Mouse (Mus musculus) lung, postnatal 14 days (tissue): ENCODE results near the gene Axdnd1.

Source experiments
- DNase-seq: peaks from one replicate; pipeline ENCODE4 v3.0.0; 2021

Gene Axdnd1

DNA sequence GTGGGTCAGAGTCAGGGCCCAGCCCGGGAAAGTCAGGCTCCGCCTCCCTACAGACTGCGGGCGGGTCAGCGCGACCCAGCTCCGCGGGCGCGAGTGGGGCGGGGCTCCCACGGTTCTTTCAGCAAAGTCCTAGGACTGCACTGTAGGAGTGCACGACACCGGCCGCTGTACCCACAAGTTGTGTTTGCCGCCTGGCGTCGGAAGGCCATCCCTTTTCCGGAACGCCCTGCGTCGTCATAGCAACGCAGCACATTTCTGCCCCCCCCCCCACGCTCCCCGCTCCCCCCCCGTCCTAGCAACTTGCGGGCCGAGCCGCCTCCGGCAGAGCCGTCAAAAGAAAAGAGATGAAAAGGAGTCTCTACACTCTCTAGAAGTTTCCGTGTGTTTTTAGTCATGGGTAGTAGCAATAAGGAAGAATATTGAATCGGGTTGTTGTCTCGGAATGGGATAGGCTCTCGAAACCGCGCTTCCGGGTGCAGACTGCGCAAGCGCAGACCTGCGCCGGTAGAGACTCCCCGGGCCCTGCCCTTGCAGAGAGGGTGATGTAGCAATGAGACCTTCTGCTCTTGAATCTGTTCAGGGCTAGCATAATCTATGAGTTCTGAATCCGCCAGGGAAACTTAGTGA is at the start of gene Axdnd1:
TSS of gene Axdnd1 (minus strand) at position 489 of the 627 bp plus-strand sequence.
- DNase-seq: peak; percentile 87

DNA sequence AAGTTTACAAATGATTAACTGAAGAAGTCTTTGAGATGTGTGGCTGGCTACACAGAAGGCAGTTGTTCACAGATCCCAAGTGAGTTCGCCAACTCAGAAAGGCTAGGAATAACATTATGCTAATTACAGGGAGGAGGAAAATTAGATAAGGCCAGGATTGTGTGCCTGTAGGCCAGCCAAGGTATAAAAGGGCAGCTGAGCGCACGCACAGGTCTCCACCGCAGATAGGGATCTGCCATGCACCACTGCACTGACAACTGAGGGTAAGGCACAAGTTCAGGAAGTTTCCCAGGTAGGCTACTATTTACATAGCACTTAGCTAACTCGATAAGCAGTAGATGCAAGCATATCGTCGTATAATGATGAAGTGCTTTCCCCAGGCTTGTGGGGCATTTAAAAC is 49.6 kb upstream of the Axdnd1 start:
- DNase-seq: no peak

DNA sequence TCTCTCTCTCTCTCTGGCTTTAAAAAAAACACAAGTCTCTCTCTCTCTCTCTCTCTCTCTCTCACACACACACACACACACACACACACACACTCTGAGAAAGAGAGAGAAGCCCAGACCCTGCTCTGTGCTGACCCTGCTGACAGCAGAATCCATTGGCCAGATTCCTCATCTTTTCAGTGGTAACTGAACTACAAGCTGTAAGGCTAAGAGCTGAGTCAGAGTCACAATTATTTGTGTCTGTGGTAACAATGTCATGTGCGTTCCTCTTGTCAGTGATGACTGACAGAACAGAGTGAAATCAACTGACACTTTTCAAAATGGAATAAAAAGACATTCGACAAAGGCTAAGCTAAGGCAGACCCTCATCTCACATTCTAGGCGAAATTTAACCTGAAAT is 47.6 kb upstream of the Axdnd1 start:
- DNase-seq: no peak

DNA sequence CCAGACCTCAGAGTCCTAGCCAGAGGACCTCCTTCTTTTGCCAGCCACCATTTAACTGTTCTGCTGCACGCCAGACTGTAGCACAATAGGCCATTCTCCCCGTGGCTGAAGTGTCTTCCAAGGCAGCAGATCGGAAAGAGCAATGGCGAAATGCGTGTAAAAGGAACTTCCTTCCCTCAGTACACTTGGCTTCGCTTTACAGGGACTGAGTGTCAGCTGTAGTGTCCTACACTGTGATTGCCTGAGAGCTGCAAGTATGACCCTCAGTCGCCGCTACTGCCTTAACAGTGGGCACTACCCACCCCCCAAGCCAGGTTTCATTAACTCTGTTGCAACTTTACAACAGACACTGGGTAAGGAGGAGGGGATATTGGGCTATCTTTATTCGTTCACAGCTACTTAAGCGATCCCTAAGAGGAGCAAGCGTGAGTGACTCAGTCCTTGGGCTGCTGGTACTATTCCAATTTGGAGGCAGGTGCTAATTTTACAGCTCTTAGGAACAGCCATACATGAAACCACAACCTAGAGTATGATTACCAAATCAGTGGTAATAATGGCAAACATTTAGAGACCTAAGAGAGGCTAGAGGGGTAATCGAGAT is 46.8 kb upstream of the Axdnd1 start:
- no peak for DNase-seq

DNA sequence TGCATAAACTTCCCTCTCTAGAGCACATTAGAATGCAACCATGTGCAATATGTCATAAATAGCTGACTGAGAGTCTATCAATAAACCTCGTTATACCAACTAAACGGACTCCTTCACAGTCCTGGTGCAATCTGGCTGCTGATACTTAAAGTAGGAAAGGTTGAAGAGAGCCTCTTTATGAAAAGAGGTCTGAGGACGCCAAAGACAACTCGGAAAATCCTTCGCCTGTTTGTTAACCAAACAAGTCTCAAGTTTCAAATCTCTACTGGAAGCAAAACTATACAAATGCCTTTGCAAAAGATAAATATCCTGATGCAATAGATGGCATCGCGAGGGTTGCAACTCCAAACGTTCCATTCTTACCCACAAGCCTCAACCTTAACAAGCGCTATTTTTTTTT is 44.0 kb upstream of the Axdnd1 start:
- DNase-seq: no peak

DNA sequence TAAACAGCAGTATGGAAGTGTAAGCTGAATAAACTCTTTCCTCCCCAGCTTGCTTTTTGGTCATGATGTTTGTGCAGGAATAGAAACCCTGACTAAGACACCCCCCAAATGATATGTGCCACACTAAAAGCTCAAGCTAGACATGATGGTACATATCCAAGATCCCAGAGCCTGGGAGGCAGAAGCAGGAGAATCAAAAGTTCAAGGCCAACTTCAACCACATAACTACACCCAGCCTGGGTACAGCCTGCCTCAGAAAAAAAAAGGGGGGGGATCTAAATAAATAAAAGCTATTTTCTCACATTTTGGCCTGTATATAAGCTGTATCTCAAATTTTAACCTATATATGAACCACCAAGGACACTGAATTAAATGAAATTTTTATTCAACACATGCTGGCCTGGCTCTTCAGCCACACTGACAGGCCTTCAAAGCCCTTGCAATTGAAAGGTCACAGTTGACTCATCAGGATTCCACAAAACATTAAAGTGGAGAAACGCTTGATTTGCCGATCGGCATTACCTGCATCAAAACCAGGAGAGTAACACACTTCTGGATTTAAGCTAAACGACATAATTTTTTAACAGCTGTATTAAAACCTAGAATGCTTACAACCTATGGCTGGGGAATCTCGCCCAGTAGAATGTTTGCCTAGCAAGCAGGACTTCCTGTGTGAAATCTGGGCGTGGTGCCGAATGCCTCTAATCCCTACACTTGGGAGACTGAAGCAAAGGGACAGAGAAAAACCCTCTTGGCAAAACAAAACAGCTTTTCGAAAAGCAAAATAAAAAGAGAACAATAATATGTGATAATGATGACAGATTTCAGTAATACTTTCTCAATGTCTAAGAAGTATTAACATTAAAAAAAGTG is 43.3 kb upstream of the Axdnd1 start:
- DNase-seq: peak; percentile 67

DNA sequence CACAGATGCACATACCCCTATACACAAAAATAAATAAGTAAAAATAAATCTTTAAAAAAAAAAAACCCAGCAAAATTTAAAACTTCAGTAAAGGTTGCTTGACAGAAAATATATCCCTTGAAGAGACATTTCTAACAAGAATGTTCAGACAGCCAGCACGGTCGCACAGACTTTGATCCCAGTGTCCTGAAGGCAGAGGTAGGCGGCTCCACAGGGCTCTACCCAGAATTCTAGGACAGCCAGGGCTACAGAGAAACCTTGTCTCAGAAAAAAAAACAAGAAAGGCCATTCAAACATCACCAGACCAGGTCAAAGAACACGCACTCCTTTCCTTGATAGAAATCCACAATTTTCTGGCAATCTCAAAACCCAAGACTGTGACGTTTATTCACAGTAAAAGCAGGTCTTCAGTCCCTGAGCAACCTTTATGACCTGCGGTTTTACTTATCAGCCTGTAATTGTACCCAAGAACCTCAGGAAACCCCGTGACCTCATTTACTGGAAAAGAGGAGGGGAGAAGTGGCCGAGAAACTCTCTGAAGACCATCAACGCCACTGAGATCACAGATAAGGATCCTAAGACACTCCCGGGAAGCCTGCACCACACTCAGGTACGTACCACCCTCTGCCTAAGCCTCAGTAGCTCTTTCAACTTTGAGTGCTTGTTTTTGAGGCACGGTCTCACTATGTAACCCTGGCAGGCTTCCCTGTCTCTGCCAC is 41.5 kb upstream of the Axdnd1 start:
- DNase-seq: no peak

DNA sequence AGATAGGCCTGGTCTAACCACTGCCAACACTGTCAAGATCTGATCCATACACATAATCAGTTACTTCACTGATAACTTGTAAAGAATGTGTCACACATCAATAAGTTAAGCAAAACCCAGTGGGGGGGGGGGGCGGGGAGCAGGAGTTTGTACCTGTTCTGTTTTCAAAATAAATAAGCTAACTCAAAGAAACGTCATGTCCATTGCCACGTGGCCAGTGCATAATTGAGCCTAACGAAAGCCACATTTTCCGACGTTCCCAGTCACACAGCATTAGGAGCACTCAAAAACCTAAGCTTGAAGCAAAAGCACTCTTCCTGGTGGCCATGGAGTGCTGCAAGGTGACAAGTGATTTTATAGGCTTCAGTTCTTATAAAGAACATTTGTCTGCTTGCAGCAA is 40.1 kb upstream of the Axdnd1 start:
- DNase-seq: no peak

DNA sequence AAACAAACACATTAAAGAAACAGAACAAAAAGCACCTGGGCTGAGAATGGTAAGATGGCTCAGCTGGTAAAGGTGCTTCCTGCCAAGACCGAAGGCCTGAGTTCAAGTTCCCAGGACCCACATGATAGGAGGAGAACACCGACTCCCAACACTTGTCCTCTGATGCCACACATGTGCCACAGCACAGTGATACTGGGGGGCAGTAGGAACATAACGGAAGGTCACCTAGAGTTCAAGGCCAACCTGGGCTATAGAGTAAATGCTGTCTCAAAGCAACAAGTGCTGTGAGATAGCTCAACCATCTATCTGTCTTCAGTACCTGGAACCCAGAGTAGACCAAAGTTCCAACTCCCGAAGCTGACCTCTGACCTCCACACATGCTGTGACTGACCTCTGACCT is 39.3 kb upstream of the Axdnd1 start:
- no peak for DNase-seq

DNA sequence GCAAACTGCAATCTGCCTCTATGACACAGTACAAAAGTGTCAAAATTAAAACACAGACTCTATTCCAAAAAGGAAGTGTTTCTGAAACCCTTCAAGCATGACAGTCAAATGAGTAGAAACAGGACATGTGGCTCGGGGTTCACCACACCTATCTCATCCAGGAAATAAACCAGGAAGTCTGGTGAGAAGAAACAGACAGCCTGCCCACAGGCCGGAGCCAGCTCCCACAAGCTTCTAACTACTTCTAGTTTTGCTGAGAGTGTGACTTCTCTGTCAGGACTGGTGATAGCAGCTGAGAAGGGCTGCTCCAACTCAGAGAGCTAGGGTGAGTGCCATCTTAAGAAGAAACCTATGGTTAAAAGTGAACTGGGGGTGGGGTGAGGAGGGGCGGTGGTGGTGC is 38.7 kb upstream of the Axdnd1 start:
- DNase-seq: no peak

DNA sequence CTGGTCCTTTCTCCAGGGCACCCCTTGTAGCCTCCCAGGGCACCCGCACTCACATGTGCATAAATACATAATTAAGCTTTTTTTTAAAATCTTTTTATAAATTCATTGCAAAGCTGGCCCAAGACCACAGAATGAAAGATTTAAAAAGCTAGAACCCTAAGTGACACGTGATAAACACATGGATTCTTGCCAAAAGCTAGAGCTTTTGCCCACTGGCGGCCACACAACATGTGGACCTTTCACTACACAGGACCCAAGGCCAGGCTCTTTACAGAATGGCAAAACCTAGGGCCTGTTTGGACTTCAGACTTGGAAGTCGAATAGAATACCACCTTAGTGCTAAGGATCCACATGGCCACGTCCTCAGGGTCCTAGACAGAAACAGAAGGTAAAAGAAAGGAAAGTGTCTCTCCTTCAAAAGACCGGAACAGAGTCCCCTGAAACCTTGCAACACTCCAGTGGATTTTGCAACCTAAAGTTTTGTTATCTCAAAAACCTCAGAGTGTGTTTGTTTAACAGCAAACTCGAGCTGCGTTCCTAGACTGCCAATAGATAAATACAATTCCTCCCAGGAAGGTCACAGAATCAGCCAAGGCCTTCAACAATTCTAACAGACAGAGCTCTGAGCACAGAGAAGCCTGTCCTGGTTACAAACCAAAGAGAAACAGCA is 37.6 kb upstream of the Axdnd1 start:
- no peak for DNase-seq

DNA sequence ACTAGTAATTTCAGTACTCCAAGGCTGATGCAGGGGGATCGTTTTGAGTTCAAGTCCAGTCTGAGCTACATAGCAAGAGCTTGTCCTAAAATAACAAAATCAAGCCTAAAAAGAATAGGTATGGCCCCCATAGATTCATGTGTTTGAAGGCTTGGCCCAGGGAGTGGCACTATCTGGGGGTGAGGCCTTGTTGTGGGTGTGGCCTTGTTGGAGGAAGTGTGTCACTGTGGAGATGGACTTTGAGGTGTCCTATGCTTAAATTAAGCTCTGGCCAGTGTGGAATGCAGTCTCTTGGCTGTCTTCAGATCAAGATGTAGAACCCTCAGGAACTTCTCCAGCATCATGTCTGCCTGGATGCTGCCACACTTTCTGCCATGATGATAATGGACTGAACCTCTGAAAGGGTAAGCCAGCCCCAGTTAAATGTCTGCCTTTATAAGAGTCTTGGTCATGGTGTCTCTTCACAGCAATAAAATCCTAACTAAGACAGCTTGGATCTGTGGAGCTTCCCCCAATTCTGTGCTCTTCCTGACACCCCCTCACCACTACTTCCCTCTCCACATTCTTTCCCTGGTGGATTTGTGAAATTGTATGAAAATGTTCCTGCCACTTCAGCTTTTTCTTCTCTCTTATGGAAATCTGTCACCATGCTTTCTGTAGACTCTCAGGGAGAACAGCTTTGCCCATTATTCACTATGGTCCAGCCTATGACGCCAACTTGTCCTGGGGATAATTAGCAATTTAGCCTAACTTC is 34.2 kb upstream of the Axdnd1 start:
- DNase-seq: no peak

DNA sequence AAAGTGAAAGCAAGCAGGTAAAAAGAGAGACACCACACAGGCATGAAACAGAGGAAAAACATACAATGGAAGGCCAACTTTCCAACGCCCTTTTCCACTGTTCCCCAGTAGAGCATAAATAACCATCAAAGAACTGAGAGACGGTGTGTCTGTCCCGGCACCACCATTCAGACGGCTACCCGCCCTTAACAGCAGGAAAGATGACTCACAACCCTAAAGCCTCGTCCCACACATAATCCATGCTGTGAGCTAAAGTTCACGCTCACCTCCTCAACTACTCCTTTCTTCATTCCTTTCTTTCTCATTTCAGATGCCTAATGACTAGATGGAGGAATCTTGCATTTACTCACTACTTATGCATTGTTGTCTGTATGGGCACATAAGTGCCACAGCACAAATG is 33.4 kb upstream of the Axdnd1 start:
- DNase-seq: no peak

DNA sequence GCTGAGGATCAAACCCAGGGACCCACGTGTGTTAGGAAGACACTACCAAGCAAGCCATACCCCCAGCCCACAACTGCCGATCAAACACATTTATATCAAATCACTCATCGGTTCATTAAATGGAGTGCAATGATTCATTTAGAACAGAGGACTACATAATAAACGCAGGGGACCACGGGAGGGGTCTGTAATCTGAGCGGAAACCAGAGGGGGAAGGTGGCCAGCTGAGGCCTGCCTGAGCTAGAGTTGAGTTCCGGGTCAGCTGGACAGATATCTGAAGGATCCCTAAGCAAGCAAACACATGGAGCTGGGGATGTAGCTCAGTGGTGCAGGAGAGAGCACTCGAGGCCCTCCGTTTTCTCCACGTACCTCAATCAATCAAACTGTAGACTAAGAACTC is 32.9 kb upstream of the Axdnd1 start:
- no peak for DNase-seq

DNA sequence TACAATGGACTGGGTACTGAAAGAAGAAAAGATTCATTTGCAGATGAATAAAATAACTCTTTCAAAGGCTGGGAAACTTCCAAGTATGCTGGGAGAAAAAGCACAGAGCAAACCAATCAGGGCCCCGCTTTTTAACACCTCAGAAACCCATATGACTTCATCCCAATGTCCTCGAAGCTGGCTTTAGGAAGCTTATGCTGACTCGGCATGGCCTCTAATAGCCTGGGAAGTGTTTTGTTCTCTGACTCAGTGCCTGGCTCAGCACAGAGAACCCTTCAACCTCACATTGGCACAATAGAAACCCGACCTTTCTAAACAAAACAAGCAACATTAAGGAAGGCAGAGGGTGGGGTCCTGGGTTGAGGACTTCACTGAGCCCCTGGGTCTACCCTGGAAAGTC is 29.5 kb upstream of the Axdnd1 start:
- no peak for DNase-seq

DNA sequence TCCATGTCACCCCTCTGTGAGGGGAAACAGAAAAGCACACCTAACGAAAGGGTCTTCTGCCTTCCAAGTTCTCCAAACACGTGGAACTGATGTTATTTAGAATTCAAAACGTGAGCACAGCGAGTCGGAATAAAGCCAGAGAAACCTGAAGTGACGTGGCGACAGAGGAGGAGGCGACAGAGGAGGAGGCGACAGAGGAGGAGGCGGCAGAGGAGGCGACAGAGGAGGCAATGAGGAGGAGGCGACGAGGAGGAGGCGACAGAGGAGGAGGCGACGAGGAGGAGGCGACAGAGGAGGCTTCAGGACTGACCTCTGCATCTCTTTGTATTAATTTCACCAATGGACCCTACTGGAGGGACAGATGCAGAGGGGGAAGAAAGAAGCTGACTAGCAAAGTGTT is 28.7 kb upstream of the Axdnd1 start:
- no peak for DNase-seq

DNA sequence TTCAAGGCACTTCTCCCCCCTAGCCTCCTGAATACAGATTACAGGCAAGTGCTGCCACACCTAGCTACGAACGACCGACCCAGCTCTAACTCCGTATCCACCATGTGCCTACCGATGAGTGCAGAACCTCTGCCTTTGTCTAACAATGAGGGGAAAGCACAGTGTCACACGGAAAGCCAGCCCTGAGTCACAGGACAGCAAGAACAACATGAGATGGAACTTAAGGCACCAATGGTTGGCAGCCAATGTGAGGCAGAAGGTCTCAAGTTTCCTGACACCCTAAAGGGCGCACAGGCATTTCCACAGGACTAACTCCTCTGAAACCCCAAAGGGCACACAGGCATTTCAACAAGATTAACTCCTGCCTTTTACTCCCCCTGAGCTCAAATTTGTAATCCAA is 28.1 kb upstream of the Axdnd1 start:
- DNase-seq: no peak

DNA sequence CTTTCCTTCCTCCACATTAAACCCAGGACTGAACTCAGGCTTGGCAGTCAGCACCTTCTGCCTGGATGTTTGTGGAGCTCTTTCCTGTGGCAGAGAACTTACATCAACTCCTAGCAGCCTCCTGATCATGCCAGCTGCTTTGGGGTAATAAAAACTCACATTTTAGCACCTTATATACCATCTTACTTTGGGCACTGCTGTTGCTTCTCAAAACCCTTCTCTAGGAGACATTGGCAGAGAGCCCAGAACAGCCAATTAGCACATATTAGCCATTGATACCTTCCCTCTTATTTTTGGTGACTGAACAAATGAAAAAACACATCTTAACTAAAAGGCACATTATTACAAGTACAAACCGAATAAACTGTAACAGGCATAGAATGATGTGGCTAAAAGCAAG is 24.1 kb upstream of the Axdnd1 start:
- no peak for DNase-seq

DNA sequence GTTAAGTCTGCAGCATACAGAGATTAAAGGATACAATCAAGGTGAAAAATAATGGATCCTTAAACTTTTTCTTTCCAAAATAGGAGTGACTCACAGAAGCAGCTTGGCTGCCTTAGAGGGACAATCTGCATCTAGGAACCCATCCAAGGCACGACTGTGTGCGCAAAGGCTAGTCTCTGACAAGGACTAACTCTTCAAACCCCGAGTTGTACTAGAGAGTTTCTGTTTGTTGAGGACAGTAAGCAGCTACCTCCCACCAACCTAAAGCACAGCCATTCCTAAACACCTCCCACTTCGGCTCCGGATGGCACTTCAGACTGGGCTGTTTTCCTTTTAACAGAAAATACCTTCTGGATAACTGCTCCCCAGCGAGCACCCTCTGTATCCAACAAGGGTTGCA is 21.8 kb upstream of the Axdnd1 start:
- no peak for DNase-seq

DNA sequence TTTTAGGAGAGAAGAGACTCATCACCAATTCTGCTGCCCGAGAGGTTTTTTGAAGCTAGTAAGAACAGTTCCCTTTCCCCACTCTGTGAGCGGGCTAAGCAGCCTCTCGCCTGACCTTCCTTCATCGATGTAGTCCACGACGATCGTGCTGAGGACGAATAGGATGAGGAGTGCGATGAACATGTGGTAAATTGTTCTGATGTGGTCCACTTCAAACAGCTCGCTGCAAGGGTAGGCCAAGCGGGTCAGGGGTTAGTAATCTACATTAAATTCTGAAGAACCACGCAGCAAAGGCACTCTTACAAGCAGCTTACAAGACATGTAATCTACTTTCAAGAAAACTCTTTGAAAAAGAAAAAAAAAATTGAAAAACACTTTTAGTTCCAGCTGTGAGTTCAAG is 21.3 kb upstream of the Axdnd1 start:
- DNase-seq: no peak

DNA sequence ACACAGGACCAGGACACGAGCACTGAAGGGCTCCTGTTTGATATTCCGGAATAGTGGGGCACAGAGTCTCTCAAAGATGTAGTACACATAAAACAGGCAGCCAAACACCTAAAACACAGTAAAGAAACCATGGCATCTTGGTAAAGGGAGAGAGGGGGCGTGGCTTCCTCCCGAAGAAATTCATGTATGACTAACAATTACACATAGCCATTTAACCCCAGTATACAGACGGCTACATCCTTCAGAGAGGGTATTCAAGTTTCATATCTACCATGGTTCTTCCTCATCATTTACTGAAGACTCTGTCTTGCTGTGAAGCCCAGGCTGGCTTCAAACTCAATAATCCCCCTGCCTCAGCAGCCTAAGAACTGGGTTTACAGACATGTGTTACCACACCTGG is 16.8 kb upstream of the Axdnd1 start:
- DNase-seq: no peak

DNA sequence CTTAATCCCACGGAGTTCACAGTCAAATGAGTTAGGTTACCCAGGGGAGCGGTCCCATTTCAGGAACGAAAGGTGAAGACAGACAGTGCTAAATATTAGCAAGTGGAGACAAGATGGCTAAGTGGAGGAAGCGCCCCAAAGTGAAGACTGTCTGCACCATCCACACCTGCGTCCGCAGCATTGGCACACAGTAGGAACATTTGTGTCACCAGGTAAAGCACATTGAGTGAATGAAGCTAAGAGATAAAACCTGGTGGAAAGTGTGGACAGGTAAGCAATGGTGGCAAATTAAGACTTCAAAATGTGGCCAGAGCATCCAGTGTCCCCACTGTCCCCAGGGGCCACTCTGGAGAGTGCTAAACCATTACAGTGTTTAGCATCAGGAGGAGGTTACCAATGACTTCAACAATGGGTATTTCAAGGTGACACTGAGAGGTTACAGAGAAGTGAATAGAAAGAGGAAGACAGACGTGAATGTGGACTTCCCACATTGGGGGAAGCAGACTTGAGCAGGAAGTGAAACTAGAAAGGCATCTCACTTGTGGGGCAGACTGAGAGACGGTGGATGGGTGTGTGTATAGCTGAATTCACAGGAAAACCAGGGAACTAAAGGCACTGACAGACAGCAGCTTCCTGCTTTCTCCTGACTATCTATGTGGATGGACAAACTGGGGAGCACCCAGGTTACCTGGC is 16.2 kb upstream of the Axdnd1 start:
- DNase-seq: no peak
